Mouse (Mus musculus) stomach, embryonic 16.5 days (tissue): ENCODE data around the gene Insr. TPM values are rescaled to one million over a fixed set of nuclear protein-coding genes. Genes with fewer than 3 reads are reported as not detected.
"Not testable (repeated sequence)": the region's sequence is repeated elsewhere in the genome, so short reads cannot be mapped to it uniquely, and the experiment has no call there.

Experiments
- ATAC-seq: fragments of 200-750 bp; cut with Nextera tagmentation; 2 replicates; pipeline ENCODE4 v1.8.0; 2017; ENCODE audit warnings: moderate number of reproducible peaks, moderate TSS enrichment; ENCODE audit not compliant: insufficient read depth, low FRiP score
- H3K27ac ChIP-seq: fragments of 300-500 bp; sonication (generic); 2 replicates; pipeline ENCODE4 v1.5.1; 2014; ENCODE audit warnings: low read length
- H3K27me3 ChIP-seq: fragments of 300-500 bp; sonication (generic); 2 replicates; pipeline ENCODE4 v1.6.1; 2014; ENCODE audit warnings: low read length, control low read depth, mixed read lengths; ENCODE audit not compliant: control insufficient read depth, insufficient read depth
- H3K36me3 ChIP-seq: fragments of 300-500 bp; sonication (generic); 2 replicates; pipeline ENCODE4 v1.6.1; 2014; ENCODE audit warnings: low read length; ENCODE audit not compliant: control insufficient read depth, insufficient read depth
- H3K4me1 ChIP-seq: fragments of 300-500 bp; sonication (generic); 2 replicates; pipeline ENCODE4 v1.6.1; 2014; ENCODE audit warnings: low read length, control low read depth, mixed read lengths; ENCODE audit not compliant: control insufficient read depth, insufficient read depth
- H3K4me2 ChIP-seq: fragments of 300-500 bp; sonication (generic); 2 replicates; pipeline ENCODE4 v1.6.1; 2014; ENCODE audit warnings: low read depth, low read length, mixed read lengths
- H3K4me3 ChIP-seq: fragments of 300-500 bp; sonication (generic); replicated peaks from 2 replicates; pipeline ENCODE4 v1.5.1; 2014; ENCODE audit warnings: mild to moderate bottlenecking, low read length
- H3K9ac ChIP-seq: fragments of 300-500 bp; sonication (generic); 2 replicates; pipeline ENCODE4 v1.6.1; 2014; ENCODE audit warnings: low read length
- H3K9me3 ChIP-seq: fragments of 300-500 bp; sonication (generic); replicated peaks from 2 replicates; pipeline ENCODE4 v1.6.1; 2016; ENCODE audit warnings: low read length, control low read depth; ENCODE audit not compliant: control insufficient read depth
- WGBS: fragments of 180-500 bp; shearing (Covaris S2); extraction: QIAGEN DNeasy Blood & Tissue Kit; methylation state at CpG from one replicate; pipeline ENCODE4 v1.1.7; 2014; 5-methylcytosine and 5-hydroxymethylcytosine counted together
- polyA plus RNA-seq: library from polyadenylated mRNA; unstranded; fragments of >200 nt; fragmentation: Nextera tagmentation; extraction: Ambion mirVana; gene quantifications from 2 replicates; pipeline ENCODE4 v1.2.1, GENCODE M21; 2015

Gene Insr
- polyA plus RNA-seq, 1 experiment from 2014 or later = 31.4 TPM

DNA sequence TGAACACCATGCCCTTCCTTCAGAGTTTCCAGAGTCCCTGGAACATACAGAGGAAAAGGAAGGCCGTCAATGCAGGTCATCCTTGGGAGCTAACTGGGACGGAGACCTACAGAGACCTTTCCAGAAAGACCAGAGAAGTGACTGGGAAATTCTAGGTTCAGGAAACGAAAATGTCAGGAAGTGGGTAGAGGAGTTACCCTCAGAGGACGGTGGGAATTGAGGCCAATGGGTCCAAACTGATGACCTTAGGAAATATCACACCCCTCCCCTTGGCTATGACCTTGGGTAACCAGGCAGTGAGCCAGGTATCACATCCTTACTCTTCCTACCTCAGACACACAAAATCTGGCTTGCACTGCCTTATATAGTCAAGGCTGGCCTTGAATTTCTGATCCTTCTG, 32.1 kb upstream of the Insr start:
- H3K9ac ChIP-seq = no peak overlapping the region
- no peak overlapping the region for H3K27ac ChIP-seq
- no peaks in the 10 kb centered on the region for H3K36me3 ChIP-seq
- no peaks in the 10 kb centered on the region for H3K27me3 ChIP-seq
- H3K9me3 ChIP-seq = no peaks in the 10 kb centered on the region
- WGBS = 71% methylated on average over 4 of the region's 4 CpGs
- H3K4me2 ChIP-seq = no peak overlapping the region
- ATAC-seq = no peak
- no peak overlapping the region for H3K4me3 ChIP-seq
- no peaks in the 10 kb centered on the region for H3K4me1 ChIP-seq

- H3K9me3 ChIP-seq = no peaks in the 10 kb centered on the region
- H3K4me1 ChIP-seq = no peaks in the 10 kb centered on the region
- no peak overlapping the region for H3K9ac ChIP-seq
- no peak overlapping the region for H3K4me2 ChIP-seq
- no peak overlapping the region for H3K4me3 ChIP-seq
- H3K36me3 ChIP-seq = no peaks in the 10 kb centered on the region
- no peak for ATAC-seq
- no peak overlapping the region for H3K27ac ChIP-seq
- H3K27me3 ChIP-seq = no peaks in the 10 kb centered on the region
- WGBS = 82% methylated on average over 11 of the region's 11 CpGs
Observed at GRCm38 (mm10) chr8:3309636-3310035, 30.2 kb upstream of the Insr start.

DNA sequence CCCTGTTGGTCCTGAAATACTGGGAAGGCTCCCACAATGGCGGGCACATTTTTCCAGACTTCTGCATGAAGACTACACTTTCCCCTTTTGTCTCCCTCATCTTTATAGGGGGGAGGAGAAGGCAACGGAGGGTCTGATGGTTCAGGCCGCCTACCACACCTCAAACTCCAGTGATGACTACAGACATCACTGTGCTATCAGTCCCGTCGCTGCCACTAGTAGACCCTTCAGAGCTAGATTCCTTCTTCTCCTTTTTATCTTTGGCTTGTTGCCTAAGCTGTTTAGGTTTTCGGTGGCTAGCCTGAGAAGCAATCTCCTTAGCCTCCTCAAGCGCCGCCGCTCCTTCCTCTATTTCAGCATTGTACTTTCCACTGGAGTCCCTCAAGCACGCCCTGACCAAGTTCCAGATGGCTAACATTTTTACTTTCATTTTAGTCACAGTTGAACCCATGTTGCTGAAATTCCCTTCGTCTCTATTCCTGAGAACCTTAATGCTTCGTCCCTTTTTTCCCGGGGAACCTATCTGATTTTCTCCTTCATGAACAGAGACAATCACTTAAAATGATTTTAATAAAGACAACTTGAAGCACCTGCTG, 28.9 kb upstream of the Insr start:
- not testable (repeated sequence) for H3K9me3 ChIP-seq

DNA sequence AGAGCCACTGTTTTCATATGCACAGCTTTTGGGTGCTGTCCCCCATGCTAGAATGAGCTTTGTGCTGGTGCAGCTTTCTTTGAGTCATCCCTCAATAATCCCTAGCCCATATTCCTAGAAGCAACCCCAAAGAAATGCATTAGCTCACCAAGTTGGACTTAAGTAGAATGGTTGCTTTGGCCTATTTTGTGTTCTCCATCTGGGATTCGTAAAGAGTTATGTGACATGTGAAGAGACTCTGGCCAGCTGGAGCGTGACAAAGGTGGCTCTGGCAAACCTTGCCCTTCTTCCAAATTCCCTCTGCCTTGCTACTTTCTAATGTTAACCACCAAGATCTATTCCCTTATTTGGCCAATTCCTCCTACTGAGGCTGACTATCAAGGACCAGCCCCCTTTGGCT, 22.7 kb upstream of the Insr start:
- Histone ChIP-seq H3K9me3 (no peaks in the 10 kb centered on the region), H3K27me3 (no peaks in the 10 kb centered on the region), H3K4me1 (no peaks in the 10 kb centered on the region), H3K27ac (no peak overlapping the region), H3K4me3 (no peak overlapping the region), H3K36me3 (no peaks in the 10 kb centered on the region), H3K9ac (no peak overlapping the region), H3K4me2 (no peak overlapping the region)
- ATAC-seq = no peak
- WGBS = 72% methylated on average over 2 of the region's 2 CpGs

More for the DNA sequence above, 28.9 kb upstream of the Insr start:
- ATAC-seq, H3K9ac ChIP-seq, H3K36me3 ChIP-seq, H3K4me1 ChIP-seq, H3K4me2 ChIP-seq, H3K27me3 ChIP-seq, H3K4me3 ChIP-seq, H3K27ac ChIP-seq: not testable (repeated sequence)
- WGBS = 86% methylated on average over 13 of the region's 13 CpGs

DNA sequence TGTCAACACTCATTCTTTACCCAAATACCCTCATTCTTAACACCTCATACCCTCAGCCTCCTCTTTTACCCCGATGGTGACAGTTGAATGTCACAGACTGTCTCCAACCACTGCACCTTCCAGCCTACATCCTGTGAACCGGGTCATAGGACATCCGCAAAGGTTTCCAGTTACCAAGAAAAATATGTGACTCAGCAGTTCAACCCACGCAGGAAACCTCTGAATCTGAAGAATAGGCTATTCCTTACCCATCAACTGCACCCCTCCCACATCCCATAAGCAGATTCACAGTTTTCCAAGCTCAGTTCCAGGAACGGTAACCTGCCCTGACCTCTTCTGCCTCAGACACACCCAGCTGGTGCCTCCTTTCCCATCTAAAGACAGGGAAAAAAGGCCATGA, 19.9 kb upstream of the Insr start:
- H3K4me1 ChIP-seq = no peaks in the 10 kb centered on the region
- H3K9me3 ChIP-seq = no peaks in the 10 kb centered on the region
- ATAC-seq = no peak
- H3K4me2 ChIP-seq = no peak overlapping the region
- H3K4me3 ChIP-seq = no peak overlapping the region
- no peaks in the 10 kb centered on the region for H3K36me3 ChIP-seq
- H3K27ac ChIP-seq = no peak overlapping the region
- 76% methylated on average over 5 of the region's 5 CpGs for WGBS
- no peaks in the 10 kb centered on the region for H3K27me3 ChIP-seq
- no peak overlapping the region for H3K9ac ChIP-seq

GRCm38 (mm10) chr8:3285824-3286223, 6.4 kb upstream of the Insr start:
- no peaks in the 10 kb centered on the region for H3K27me3 ChIP-seq
- 42% methylated on average over 2 of the region's 2 CpGs for WGBS
- H3K4me2 ChIP-seq = no peak overlapping the region
- no peaks in the 10 kb centered on the region for H3K9me3 ChIP-seq
- no peak for ATAC-seq
- no peak overlapping the region for H3K9ac ChIP-seq
- no peak overlapping the region for H3K4me3 ChIP-seq
- no peak overlapping the region for H3K27ac ChIP-seq
- no peaks in the 10 kb centered on the region for H3K36me3 ChIP-seq
- no peaks in the 10 kb centered on the region for H3K4me1 ChIP-seq

- Histone ChIP-seq H3K27me3 (no peaks in the 10 kb centered on the region), H3K27ac (no peak overlapping the region), H3K36me3 (no peaks in the 10 kb centered on the region), H3K4me1 (no peaks in the 10 kb centered on the region), H3K9ac (no peak overlapping the region), H3K4me2 (no peak overlapping the region), H3K4me3 (no peak overlapping the region), H3K9me3 (no peaks in the 10 kb centered on the region)
- no peak for ATAC-seq
- WGBS = 65% methylated on average over 4 of the region's 4 CpGs
Observed at GRCm38 (mm10) chr8:3284656-3285055, 5.2 kb upstream of the Insr start.

DNA sequence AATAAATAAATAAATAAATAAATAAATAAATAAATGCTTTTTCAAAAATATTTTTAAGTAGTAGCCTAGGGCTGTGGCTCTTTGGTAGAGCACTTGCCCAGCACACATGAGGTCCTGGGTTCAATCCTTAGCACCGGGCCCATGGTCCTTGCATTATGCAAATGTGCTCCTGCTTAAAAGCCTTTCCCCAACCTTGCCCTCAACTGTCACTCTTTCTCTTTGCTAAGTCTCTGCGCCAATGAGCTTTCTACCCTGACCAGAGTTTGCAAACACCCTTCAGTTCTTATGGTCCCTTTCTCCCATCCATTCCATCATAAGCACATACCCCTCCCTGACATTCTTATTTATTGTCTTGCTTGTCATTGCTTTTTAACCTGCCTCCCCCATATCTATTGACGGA, 1.9 kb upstream of the Insr start:
- Histone ChIP-seq H3K4me3 (no peak overlapping the region), H3K36me3 (no peaks in the 10 kb centered on the region), H3K9me3 (no peaks in the 10 kb centered on the region), H3K4me1 (peaks cover 12% of the 10 kb centered on the region), H3K27me3 (no peaks in the 10 kb centered on the region), H3K27ac (no peak overlapping the region), H3K4me2 (no peak overlapping the region), H3K9ac (no peak overlapping the region)
- ATAC-seq = no peak
- 81% methylated on average over 3 of the region's 3 CpGs for WGBS

- ATAC-seq = no peak
- Histone ChIP-seq H3K4me1 (peaks cover 12% of the 10 kb centered on the region), H3K4me2 (peak overlapping the region; percentile 91), H3K36me3 (no peaks in the 10 kb centered on the region), H3K4me3 (peak overlapping the region; percentile 80), H3K27ac (no peak overlapping the region), H3K9me3 (no peaks in the 10 kb centered on the region), H3K9ac (peak overlapping the region; percentile 94; the same call in 1 of the 2 replicates), H3K27me3 (no peaks in the 10 kb centered on the region)
- WGBS = 30% methylated on average over 11 of the region's 11 CpGs
Observed at GRCm38 (mm10) chr8:3280266-3280910, 971 bp upstream of the Insr start.
